Mouse (Mus musculus) granulocyte monocyte progenitor cell, adult 5-6 weeks (primary cell): ENCODE measurements at regions not wholly inside any gene's neighbourhood (a gene's known extent, or its start where the extent isn't known, plus 50 kb on each side); places are given as distances from the start of the nearest gene placed in this dataset.
A peak's percentile ranks its signal among the peaks of the same experiment; 100 is the strongest.

Source experiments
- ATAC-seq: replicated peaks from 2 replicates; pipeline ENCODE4 v1.8.0; 2016; ENCODE audit warnings: mild to moderate bottlenecking, moderate TSS enrichment, inconsistent platforms; ENCODE audit not compliant: poor library complexity, severe bottlenecking

DNA sequence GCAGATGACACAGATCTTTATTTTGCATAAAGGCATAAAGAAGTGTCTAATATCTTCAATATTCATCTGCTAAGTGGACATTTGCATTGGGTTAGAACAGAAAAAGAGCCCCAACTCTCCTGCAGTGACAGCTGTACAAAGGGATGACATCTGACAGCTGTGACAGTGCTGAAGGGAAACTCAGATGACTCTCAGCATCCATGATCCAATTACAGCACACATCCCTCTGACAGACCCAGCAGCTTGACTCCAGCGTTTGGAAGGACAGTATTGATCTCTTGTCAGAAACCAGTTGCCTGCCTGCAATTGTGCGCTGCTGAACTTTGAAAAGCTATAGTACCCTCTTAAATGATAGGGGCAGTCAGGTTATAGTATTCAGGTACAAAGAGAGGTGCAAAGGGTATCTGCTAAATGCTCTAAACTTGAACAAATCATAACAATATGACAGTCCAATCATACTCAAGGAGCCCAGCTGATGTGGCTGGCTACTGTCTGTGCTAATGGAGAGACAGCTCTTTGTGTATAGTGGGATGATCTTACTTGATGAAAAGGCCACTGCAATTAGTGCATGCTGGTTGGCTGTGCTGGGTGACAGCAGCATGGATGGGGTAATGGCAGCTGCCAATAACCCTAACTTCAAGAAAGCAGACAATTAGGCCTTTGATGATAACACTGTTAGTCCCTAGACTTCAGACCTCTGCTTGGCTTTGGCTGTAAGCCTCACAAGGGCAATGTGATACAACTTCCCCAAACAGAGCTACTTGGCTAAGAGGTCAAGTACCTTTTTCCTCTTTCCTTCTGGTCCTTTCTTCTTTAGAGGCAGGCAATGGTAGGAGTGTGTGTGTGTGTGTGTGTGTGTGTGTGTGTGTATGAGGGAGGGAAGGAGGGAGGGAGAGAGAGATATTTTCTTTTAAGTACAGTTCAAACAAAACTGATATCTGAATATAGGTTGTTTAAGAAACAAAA, 662.9 kb downstream of the Nr4a2 start:
- no peak for ATAC-seq

DNA sequence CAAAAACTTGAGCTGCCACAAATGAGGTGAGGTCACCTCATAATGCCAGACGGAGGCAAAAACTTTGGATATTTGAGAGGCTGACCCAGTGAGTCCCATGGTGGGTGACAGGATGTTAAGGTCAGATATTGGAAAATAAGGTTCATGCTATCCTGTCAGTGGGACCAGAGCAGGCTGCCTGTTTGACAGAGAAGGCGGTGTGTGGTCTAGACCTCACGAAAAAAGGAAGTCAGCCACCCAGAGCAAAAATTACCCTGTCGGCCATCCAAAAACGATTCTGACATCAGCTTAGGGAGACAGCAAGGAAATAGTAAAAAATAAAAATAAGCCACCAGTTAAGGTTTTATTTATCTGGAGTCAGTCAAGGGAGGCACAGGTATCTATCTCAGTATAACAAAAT, 664.4 kb downstream of the Nr4a2 start:
- peak; percentile 35; the same call in 1 of the 2 replicates for ATAC-seq

DNA sequence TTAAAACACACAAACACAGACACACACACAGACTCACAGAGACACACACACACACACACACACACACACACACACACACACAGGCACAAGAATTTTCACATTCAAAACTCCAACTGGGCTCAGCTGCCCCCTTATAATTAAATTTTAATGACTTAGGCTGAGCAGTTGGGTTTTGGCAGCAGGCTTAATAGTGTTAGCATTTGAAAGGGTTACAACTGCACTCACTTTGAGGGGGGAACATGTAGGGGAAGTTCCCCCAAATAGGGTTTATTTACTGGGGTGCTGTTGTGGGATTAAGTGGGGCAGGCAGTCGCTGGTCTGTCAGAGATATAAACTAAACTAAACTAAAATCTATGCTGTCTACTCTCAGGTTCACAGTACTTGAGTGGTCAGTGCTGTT, 666.2 kb downstream of the Nr4a2 start:
- no peak for ATAC-seq

DNA sequence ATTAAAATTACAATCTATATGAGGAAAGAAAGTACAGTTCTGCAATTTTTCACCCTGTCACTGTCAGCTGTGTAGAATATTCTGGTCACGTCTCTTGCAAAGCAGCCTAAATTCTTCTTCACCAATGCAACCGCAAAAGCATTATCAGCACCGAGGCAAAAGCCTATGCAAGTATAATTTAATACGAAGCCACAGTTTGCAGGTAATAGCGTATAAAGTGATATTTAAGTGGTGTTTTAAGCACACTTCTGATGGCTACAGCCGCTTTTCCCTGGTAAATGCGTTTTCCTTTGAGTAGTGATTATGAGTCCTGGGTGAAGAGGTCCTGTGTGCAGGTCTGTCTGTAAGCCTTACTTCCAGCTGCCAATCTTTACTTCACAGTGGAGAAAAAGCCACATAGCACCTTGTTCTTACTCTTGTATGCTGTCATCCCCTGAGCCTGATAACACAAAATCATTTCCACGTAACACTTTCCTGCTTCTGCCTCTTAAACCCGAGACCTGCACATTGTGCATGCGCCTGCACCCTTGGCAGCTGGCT, 667.9 kb downstream of the Nr4a2 start:
- no peak for ATAC-seq

DNA sequence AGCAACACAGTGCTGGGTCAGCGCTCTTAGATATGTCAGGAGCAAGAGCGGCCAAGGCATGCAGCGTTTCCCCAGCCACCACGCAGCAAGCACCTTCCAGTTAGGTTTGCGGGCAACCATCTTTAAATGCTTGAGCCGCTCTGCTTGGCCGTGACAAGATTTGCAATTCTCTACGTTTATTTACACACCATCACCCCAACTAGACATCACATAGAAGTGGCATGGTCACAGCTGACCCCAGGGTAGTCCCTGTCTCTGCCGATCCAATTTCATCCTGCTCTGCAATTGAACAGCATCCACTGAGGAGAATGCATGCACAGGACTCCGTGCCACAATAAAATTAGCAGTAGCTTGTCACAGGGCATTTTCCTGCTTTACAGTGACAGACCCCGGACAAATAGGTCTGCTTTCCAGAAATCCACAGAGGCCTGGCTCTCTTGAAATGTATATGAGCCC, 669.2 kb downstream of the Nr4a2 start:
- ATAC-seq = no peak

DNA sequence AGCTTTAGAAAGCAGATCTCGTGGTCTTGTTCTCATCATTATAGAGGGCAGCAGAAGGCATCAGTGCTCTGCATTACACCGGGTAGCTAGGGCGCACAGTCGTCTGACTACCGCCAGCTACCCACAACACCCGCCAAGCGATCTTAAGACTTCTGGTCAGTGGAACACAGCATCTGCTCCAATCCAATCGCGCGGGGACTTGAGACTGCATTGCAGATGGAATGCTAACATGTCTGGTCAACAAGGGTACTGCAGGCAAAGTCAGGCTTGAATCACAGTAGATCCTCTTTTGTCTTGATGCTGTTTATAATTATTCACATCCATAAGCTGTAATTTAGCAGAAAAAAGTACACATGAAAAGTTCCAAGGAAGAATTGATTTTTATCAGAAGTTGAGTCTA, 682.9 kb downstream of the Nr4a2 start:
- no peak for ATAC-seq
